Mouse (Mus musculus): ENCODE data around the gene Nbea. TPM values are rescaled to one million over a fixed set of nuclear protein-coding genes. Genes with fewer than 3 reads are reported as not detected.

Nbea gene
- total and polyA plus RNA-seq, 3 experiments = 0.04 to 0.27 TPM; not detected in 1

GRCm38 (mm10) chr3:55949994-55950393 lies 233.5 kb downstream of the Nbea start (continued):
- TF ChIP-seq SIN3A (IDR thresholded peaks at IDR 0.05; ENCODE audit: low read length) (no peak), NELFE (IDR thresholded peaks at IDR 0.05; ENCODE audit: low read depth, low read length) (no peak)

GRCm38 (mm10) chr3:55949148-55949547 lies 234.4 kb downstream of the Nbea start:
- no peak for TF ChIP-seq POLR2A (IDR thresholded peaks at IDR 0.05; ENCODE audit: control insufficient read depth in 1 of 2, insufficient read depth in 1 of 2, low read depth in 1 of 2, low read length in 2 of 2, poor library complexity in 1 of 2)
- no peak for TF ChIP-seq BHLHE40 (IDR thresholded peaks at IDR 0.05; ENCODE audit: borderline replicate concordance, low read depth, low read length)
- TF ChIP-seq ZKSCAN1 (IDR thresholded peaks at IDR 0.05; ENCODE audit: low read depth, low read length) = no peak
- no peak for TF ChIP-seq NRF1 (IDR thresholded peaks at IDR 0.05; ENCODE audit: insufficient read depth, low read depth, low read length, poor library complexity, severe bottlenecking)
- TF ChIP-seq TCF12 (IDR thresholded peaks at IDR 0.05; ENCODE audit: low read depth, low read length) = no peak
- TF ChIP-seq ETS1 (IDR thresholded peaks at IDR 0.05; ENCODE audit: low read depth, low read length) = no peak
- no peak for TF ChIP-seq MEF2A (IDR thresholded peaks at IDR 0.05; ENCODE audit: extremely low read depth, insufficient replicate concordance, low read depth, low read length, poor library complexity, severe bottlenecking)
- no peak for TF ChIP-seq MYB (IDR thresholded peaks at IDR 0.05; ENCODE audit: low read depth, low read length)
- no peak for TF ChIP-seq GATA1 (IDR thresholded peaks at IDR 0.05; ENCODE audit: low read depth, low read length)
- no peak for TF ChIP-seq USF2 (IDR thresholded peaks at IDR 0.05; ENCODE audit: borderline replicate concordance in 1 of 2, insufficient read depth in 1 of 2, low read depth in 1 of 2, low read length in 2 of 2)
- no peak for TF ChIP-seq ZNF384 (IDR thresholded peaks at IDR 0.05; ENCODE audit: low read depth, low read length)
- no peak for TF ChIP-seq UBTF (IDR thresholded peaks at IDR 0.05; ENCODE audit: borderline replicate concordance, insufficient read depth, low read depth, low read length)
- TF ChIP-seq MAX (IDR thresholded peaks at IDR 0.05; ENCODE audit: low read length) = no peak
- TF ChIP-seq RCOR1 (IDR thresholded peaks at IDR 0.05; ENCODE audit: low read depth, low read length) = no peak
- no peak for TF ChIP-seq E2F4 (IDR thresholded peaks at IDR 0.05; ENCODE audit: borderline replicate concordance, low read depth, low read length)
- no peak for TF ChIP-seq TBP (IDR thresholded peaks at IDR 0.05; ENCODE audit: low read depth, low read length)
- no peak for TF ChIP-seq SIN3A (IDR thresholded peaks at IDR 0.05; ENCODE audit: low read length)
- no peak for TF ChIP-seq ZMIZ1 (IDR thresholded peaks at IDR 0.05; ENCODE audit: low read depth, low read length)
- Histone ChIP-seq H3K4me3 (ENCODE audit: control insufficient read depth in 1 of 2, insufficient read depth in 1 of 2, low read depth in 2 of 2, low read length in 2 of 2) (no peak overlapping the region), H3K27ac (ENCODE audit: control insufficient read depth, low read depth, low read length) (no peak overlapping the region), H3K4me1 (ENCODE audit: control insufficient read depth in 1 of 2, insufficient read depth in 2 of 2, low read length in 2 of 2) (no peaks in the 10 kb centered on the region), H3K27me3 (ENCODE audit: control insufficient read depth in 1 of 2, insufficient read depth in 2 of 2, low read length in 2 of 2) (peaks cover 0 to 2% of the 10 kb centered on the region in 2 experiments; a peak in 1 of 4 replicates), H3K9me3 (replicated peaks; ENCODE audit: insufficient read depth, low read length) (no peaks in the 10 kb centered on the region), H3K79me2 (ENCODE audit: control insufficient read depth, insufficient read depth, low read length, poor library complexity) (no peaks in the 10 kb centered on the region), H3K36me3 (ENCODE audit: control insufficient read depth in 1 of 2, insufficient read depth in 2 of 2, low read length in 2 of 2) (no peaks in the 10 kb centered on the region), H3K9ac (ENCODE audit: control insufficient read depth, low read depth, low read length, poor library complexity, severe bottlenecking) (no peak overlapping the region)
- DNase-seq (ENCODE audit: low read depth, low spot score) = no peak
